Mouse (Mus musculus) thymus, postnatal 4 days (tissue): ENCODE data around the gene Acot4.
"Not testable (repeated sequence)": the region's sequence is repeated elsewhere in the genome, so short reads cannot be mapped to it uniquely, and the experiment has no call there.

ENCODE experiments used
- DNase-seq: peaks from one replicate; pipeline ENCODE4 v3.0.0; 2021

The Acot4 gene

GRCm38 (mm10) chr12:84084581-84084980, 46.4 kb downstream of the Acot4 start:
- no peak for DNase-seq

GRCm38 (mm10) chr12:84094666-84095065, 56.5 kb downstream of the Acot4 start:
- not testable (repeated sequence) for DNase-seq
